26 mouse cellular contexts compared by ENCODE assay signal in the genomic region with DNA sequence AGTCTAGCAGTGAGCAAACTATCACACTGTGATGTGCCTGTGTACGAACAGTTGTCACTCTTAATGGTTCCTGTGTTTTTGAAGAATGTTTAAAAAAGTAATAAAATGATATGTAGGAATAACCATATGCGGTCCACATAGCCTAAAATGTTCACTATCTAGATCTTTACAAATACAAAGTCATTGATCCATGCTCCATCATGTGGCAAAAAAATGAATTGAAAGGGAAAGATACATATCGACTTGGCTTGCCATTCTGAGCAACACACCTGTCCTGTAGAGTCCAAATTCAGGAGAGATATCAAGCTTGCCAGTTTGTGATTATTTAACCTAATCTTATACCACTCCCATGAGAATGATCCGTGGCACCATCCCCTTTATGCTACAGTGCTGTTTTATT.
DNase-seq lines count a peak whose midpoint lies in the region; ATAC-seq and TF ChIP-seq lines count a peak whose summit lies in the region.
"Had no signal": no experiment of that assay in that cellular context is flagged by ENCODE, and none has a peak within 500 bp of the region (broad histone marks: within the 10 kb centered on the region; RNA-seq: fewer than 3 reads in every experiment).

No protein-coding gene starts in this region.

- no peak for TF ChIP-seq EP300 in CH12.LX (IDR thresholded peaks at IDR 0.05; ENCODE audit: low read length)

- no peak for TF ChIP-seq POLR2A in CH12.LX (IDR thresholded peaks at IDR 0.05; ENCODE audit: low read depth, low read length)

- no peaks in the 10 kb centered on the region for H3K79me2 ChIP-seq in CH12.LX (replicated peaks; ENCODE audit: control insufficient read depth, extremely low read depth, insufficient read depth, poor library complexity, severe bottlenecking)

- H3K4me3 ChIP-seq in forebrain, postnatal 0 days (ENCODE audit: low read depth, low read length), result no peak overlapping the region
- no peak overlapping the region for H3K4me3 ChIP-seq in forebrain, embryonic 13.5 days
- no peak overlapping the region for H3K4me3 ChIP-seq in layer of hippocampus, adult 2 months
- H3K4me3 ChIP-seq in CH12.LX (replicated peaks in 1 of 3; ENCODE audit: low read depth in 2 of 3, low read length in 2 of 3, poor library complexity in 1 of 3), result no peak overlapping the region
- H3K4me3 ChIP-seq in intestine, embryonic 15.5 days (replicated peaks), result no peak overlapping the region
- H3K4me3 ChIP-seq: embryonic facial prominence, embryonic 10.5 days; embryonic facial prominence, embryonic 15.5 days; forebrain, embryonic 12.5 days; heart, embryonic 15.5 days; limb, embryonic 10.5 days; limb, embryonic 15.5 days; midbrain, embryonic 13.5 days had no signal

- WGBS in forebrain, postnatal 0 days, result 90% methylated on average over 4 of the region's 4 CpGs
- 84% methylated on average over 4 of the region's 4 CpGs for WGBS in forebrain, embryonic 13.5 days
- WGBS in intestine, embryonic 15.5 days, result 86% methylated on average over 4 of the region's 4 CpGs

- H3K9ac ChIP-seq in forebrain, postnatal 0 days, result no peak overlapping the region
- no peak overlapping the region for H3K9ac ChIP-seq in forebrain, embryonic 13.5 days
- H3K9ac ChIP-seq in CH12.LX (ENCODE audit: insufficient read depth, low read depth), result no peak overlapping the region
- no peak overlapping the region for H3K9ac ChIP-seq in intestine, embryonic 15.5 days
- H3K9ac ChIP-seq: embryonic facial prominence, embryonic 15.5 days; forebrain, embryonic 12.5 days; heart, embryonic 15.5 days; limb, embryonic 15.5 days; midbrain, embryonic 13.5 days had no signal

- ATAC-seq in forebrain, postnatal 0 days, result no peak
- ATAC-seq in forebrain, embryonic 13.5 days, result no peak
- no peak for ATAC-seq in intestine, embryonic 15.5 days
- ATAC-seq: activated CD4-positive, CD25-positive, alpha-beta regulatory T cell, adult 4 months; midbrain, embryonic 13.5 days had no signal

- no peaks in the 10 kb centered on the region for H3K9me3 ChIP-seq in forebrain, postnatal 0 days (ENCODE audit: low read length)
- no peaks in the 10 kb centered on the region for H3K9me3 ChIP-seq in forebrain, embryonic 13.5 days (replicated peaks)
- no peaks in the 10 kb centered on the region for H3K9me3 ChIP-seq in CH12.LX (replicated peaks; ENCODE audit: low read length)
- no peaks in the 10 kb centered on the region for H3K9me3 ChIP-seq in intestine, embryonic 15.5 days
- H3K9me3 ChIP-seq: embryonic facial prominence, embryonic 10.5 days; embryonic facial prominence, embryonic 15.5 days; forebrain, embryonic 12.5 days; heart, embryonic 15.5 days; limb, embryonic 10.5 days; limb, embryonic 15.5 days; midbrain, embryonic 13.5 days had no signal

- TF ChIP-seq RAD21 in CH12.LX (IDR thresholded peaks at IDR 0.05; ENCODE audit: low read depth, low read length), result peak; percentile 50

- H3K27me3 ChIP-seq in forebrain, postnatal 0 days (ENCODE audit: insufficient read depth, low read length), result no peaks in the 10 kb centered on the region
- H3K27me3 ChIP-seq in forebrain, embryonic 13.5 days, result no peaks in the 10 kb centered on the region
- no peaks in the 10 kb centered on the region for H3K27me3 ChIP-seq in CH12.LX (replicated peaks)
- H3K27me3 ChIP-seq in splenic B cell, adult 2 months (ENCODE audit: control insufficient read depth, insufficient read depth, low read length, poor library complexity, severe bottlenecking), result no peaks in the 10 kb centered on the region
- no peaks in the 10 kb centered on the region for H3K27me3 ChIP-seq in intestine, embryonic 15.5 days (replicated peaks)
- H3K27me3 ChIP-seq: embryonic facial prominence, embryonic 15.5 days; forebrain, embryonic 12.5 days; heart, embryonic 15.5 days; limb, embryonic 15.5 days; midbrain, embryonic 13.5 days had no signal

- TF ChIP-seq CTCF in forebrain, postnatal 0 days (IDR thresholded peaks at IDR 0.05; ENCODE audit: low read depth), result peak; percentile 30; the same call in 1 of the 2 replicates
- peak; percentile 51 for TF ChIP-seq CTCF in layer of hippocampus, adult 2 months (conservative IDR thresholded peaks at IDR 0.05)
- peak in 1 of 2 experiments; percentile 54; a peak in 2 of 4 replicates for TF ChIP-seq CTCF in CH12.LX (conservative IDR thresholded peaks at IDR 0.05 in 1 of 2, IDR thresholded peaks at IDR 0.05 in 1 of 2; ENCODE audit: low read depth in 2 of 2, low read length in 2 of 2)

- H3K4me2 ChIP-seq in forebrain, postnatal 0 days (ENCODE audit: low read depth), result no peak overlapping the region
- no peak overlapping the region for H3K4me2 ChIP-seq in forebrain, embryonic 13.5 days
- no peak overlapping the region for H3K4me2 ChIP-seq in CH12.LX (ENCODE audit: insufficient read depth, low read depth, poor library complexity, severe bottlenecking)
- H3K4me2 ChIP-seq in intestine, embryonic 15.5 days (replicated peaks), result no peak overlapping the region
- H3K4me2 ChIP-seq: embryonic facial prominence, embryonic 15.5 days; forebrain, embryonic 12.5 days; heart, embryonic 15.5 days; limb, embryonic 15.5 days; midbrain, embryonic 13.5 days had no signal

- dilution Hi-C loops in CH12.LX (cut with MboI; ENCODE audit: extremely low pct_ligation_motif_present, extremely low pct_unique_long_range_greater_than_20kb, low sequenced_read_pairs), result no loop called here

- H3K4me1 ChIP-seq in forebrain, postnatal 0 days (ENCODE audit: insufficient read depth), result no peaks in the 10 kb centered on the region
- no peaks in the 10 kb centered on the region for H3K4me1 ChIP-seq in forebrain, embryonic 13.5 days
- H3K4me1 ChIP-seq in CH12.LX (ENCODE audit: control insufficient read depth in 1 of 2, insufficient read depth in 2 of 2), result no peaks in the 10 kb centered on the region
- H3K4me1 ChIP-seq in intestine, embryonic 15.5 days (replicated peaks), result no peaks in the 10 kb centered on the region
- H3K4me1 ChIP-seq: embryonic facial prominence, embryonic 10.5 days; embryonic facial prominence, embryonic 15.5 days; forebrain, embryonic 12.5 days; heart, embryonic 15.5 days; limb, embryonic 10.5 days; limb, embryonic 15.5 days; midbrain, embryonic 13.5 days had no signal

- H3K27ac ChIP-seq in forebrain, postnatal 0 days (ENCODE audit: low read depth, low read length), result no peak overlapping the region
- H3K27ac ChIP-seq in forebrain, embryonic 13.5 days, result no peak overlapping the region
- H3K27ac ChIP-seq in layer of hippocampus, adult 2 months, result no peak overlapping the region
- no peak overlapping the region for H3K27ac ChIP-seq in CH12.LX (ENCODE audit: insufficient read depth, low read depth)
- H3K27ac ChIP-seq in intestine, embryonic 15.5 days, result no peak overlapping the region
- H3K27ac ChIP-seq: embryonic facial prominence, embryonic 10.5 days; embryonic facial prominence, embryonic 15.5 days; forebrain, embryonic 12.5 days; heart, embryonic 15.5 days; limb, embryonic 10.5 days; limb, embryonic 15.5 days; macrophage; midbrain, embryonic 13.5 days had no signal

- in situ Hi-C loops in CH12.LX (cut with MboI; ENCODE audit: low pct_ligation_motif_present, low pct_unique_long_range_greater_than_20kb, low sequenced_read_pairs), result no loop called here

- peak; percentile 2 for DNase-seq in forebrain, postnatal 0 days
- DNase-seq in layer of hippocampus, adult 2 months (ENCODE audit: low spot score in 2 of 2), result no peak
- no peak for DNase-seq in layer of hippocampus, postnatal 25 days (ENCODE audit: extremely low spot score in 1 of 2, low spot score in 1 of 2)
- no peak for DNase-seq in CH12.LX (ENCODE audit: extremely low read depth)
- DNase-seq in splenic B cell, adult 2 months (ENCODE audit: low read depth, low spot score), result peak; percentile 1
- DNase-seq: adrenal gland, adult 2 months; cerebellum, adult 8-10 months; cerebellum, postnatal 25 days; kidney, adult 2 months; kidney, postnatal 36 days; layer of hippocampus, postnatal 36 days; lung, postnatal 10 days; right cerebral cortex, postnatal 25 days; thymus, adult 18-20 months; thymus, postnatal 25 days had no signal

- no peaks in the 10 kb centered on the region for H3K36me3 ChIP-seq in forebrain, postnatal 0 days (ENCODE audit: insufficient read depth)
- no peaks in the 10 kb centered on the region for H3K36me3 ChIP-seq in forebrain, embryonic 13.5 days (ENCODE audit: poor library complexity, severe bottlenecking)
- H3K36me3 ChIP-seq in CH12.LX (replicated peaks in 1 of 2; ENCODE audit: control insufficient read depth in 1 of 2, insufficient read depth in 1 of 2, low read length in 1 of 2), result no peaks in the 10 kb centered on the region
- no peaks in the 10 kb centered on the region for H3K36me3 ChIP-seq in splenic B cell, adult 2 months (ENCODE audit: control insufficient read depth, insufficient read depth, low read length, poor library complexity, severe bottlenecking)
- no peaks in the 10 kb centered on the region for H3K36me3 ChIP-seq in intestine, embryonic 15.5 days
- H3K36me3 ChIP-seq: embryonic facial prominence, embryonic 10.5 days; embryonic facial prominence, embryonic 15.5 days; forebrain, embryonic 12.5 days; heart, embryonic 15.5 days; limb, embryonic 10.5 days; limb, embryonic 15.5 days; midbrain, embryonic 13.5 days had no signal

TF ChIP-seq in CH12.LX, 34 proteins besides CTCF, POLR2A, EP300 and RAD21:
- TF ChIP-seq E2F4 (IDR thresholded peaks at IDR 0.05; ENCODE audit: insufficient replicate concordance, low read depth, low read length) (no peak), SMC3 (IDR thresholded peaks at IDR 0.05; ENCODE audit: low read depth, low read length) (peak; percentile 50), GABPA (IDR thresholded peaks at IDR 0.05; ENCODE audit: insufficient replicate concordance, low read depth, low read length) (no peak), USF2 (conservative IDR thresholded peaks at IDR 0.05; ENCODE audit: low read depth, low read length) (no peak), BHLHE40 (IDR thresholded peaks at IDR 0.05; ENCODE audit: low read depth, low read length) (no peak)

Comparison
In these comparisons a context has a peak if more than half of its experiments do, and no peak if none do; other contexts are left out.
1. DNase-seq: peak in forebrain, postnatal 0 days (single experiment) and splenic B cell, adult 2 months (single experiment); none in layer of hippocampus, adult 2 months (0 of 2), layer of hippocampus, postnatal 25 days (0 of 2) and CH12.LX (single experiment).